Mouse (Mus musculus): ENCODE data around the gene Ulk4.

Ulk4 gene

DNA sequence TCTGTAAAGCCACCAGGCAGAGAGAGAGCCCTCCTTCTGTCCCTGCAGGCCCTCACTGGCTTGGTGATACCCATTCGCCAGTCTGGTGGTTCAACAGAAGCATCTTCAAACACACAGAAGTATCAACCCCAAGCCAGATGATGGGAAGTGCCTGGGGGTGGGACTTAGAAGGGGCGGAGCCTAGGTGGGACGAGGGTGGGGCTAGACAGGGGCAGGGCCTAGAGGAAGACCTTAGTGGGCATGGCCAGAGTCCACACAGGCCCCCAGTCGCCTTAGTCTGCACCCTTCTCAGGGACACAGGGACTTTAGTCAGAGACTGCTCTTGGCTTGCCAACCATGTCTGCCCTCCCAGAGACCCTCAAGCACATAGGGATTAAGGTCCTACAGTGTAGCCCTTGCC lies 265.5 kb downstream of the Ulk4 start:
- Histone ChIP-seq H3K36me3 (ENCODE audit: control insufficient read depth, insufficient read depth, low read length, poor library complexity, severe bottlenecking) (no peaks in the 10 kb centered on the region), H3K27me3 (ENCODE audit: control insufficient read depth, insufficient read depth, low read length, poor library complexity, severe bottlenecking) (no peaks in the 10 kb centered on the region; the same call in 1 of the 2 replicates)
- DNase-seq (ENCODE audit: low read depth, low spot score), result no peak

- Histone ChIP-seq H3K36me3 (ENCODE audit: control insufficient read depth, insufficient read depth, low read length, poor library complexity, severe bottlenecking) (no peaks in the 10 kb centered on the region), H3K27me3 (ENCODE audit: control insufficient read depth, insufficient read depth, low read length, poor library complexity, severe bottlenecking) (no peaks in the 10 kb centered on the region; the same call in 1 of the 2 replicates)
- no peak for DNase-seq (ENCODE audit: low read depth, low spot score)
Observed at GRCm38 (mm10) chr9:121010544-121010943, 266.5 kb downstream of the Ulk4 start.

DNA sequence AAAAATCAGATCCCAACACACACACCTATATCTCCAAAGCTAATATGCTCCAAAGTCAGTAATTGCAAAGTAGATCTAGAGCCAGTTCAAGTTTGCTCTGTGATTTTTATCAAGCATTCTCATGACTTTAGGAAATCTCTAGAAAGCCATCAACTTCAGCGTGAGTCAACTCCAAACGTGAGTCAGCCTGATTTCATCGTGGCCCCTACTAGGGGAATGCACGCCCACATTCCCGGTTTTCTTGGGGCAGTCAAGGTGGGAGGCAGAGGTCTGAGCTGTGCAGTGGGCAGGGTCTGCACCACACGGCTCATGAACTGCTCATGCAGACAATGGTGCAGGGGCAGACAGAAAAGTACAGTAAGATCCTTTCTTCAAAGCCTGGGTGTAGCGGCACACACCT lies 271.0 kb downstream of the Ulk4 start:
- DNase-seq (ENCODE audit: low read depth, low spot score), result no peak
- H3K27me3 ChIP-seq (ENCODE audit: control insufficient read depth, insufficient read depth, low read length, poor library complexity, severe bottlenecking), result no peaks in the 10 kb centered on the region; the same call in 1 of the 2 replicates
- H3K36me3 ChIP-seq (ENCODE audit: control insufficient read depth, insufficient read depth, low read length, poor library complexity, severe bottlenecking), result no peaks in the 10 kb centered on the region

GRCm38 (mm10) chr9:121001681-121002540 lies 275.1 kb downstream of the Ulk4 start:
- DNase-seq (ENCODE audit: low read depth, low spot score), result no peak
- Histone ChIP-seq H3K27me3 (ENCODE audit: control insufficient read depth, insufficient read depth, low read length, poor library complexity, severe bottlenecking) (no peaks in the 10 kb centered on the region), H3K36me3 (ENCODE audit: control insufficient read depth, insufficient read depth, low read length, poor library complexity, severe bottlenecking) (no peaks in the 10 kb centered on the region)

GRCm38 (mm10) chr9:121000641-121001320 lies 276.2 kb downstream of the Ulk4 start:
- no peak for DNase-seq (ENCODE audit: low read depth, low spot score)
- no peaks in the 10 kb centered on the region for H3K27me3 ChIP-seq (ENCODE audit: control insufficient read depth, insufficient read depth, low read length, poor library complexity, severe bottlenecking)
- no peaks in the 10 kb centered on the region for H3K36me3 ChIP-seq (ENCODE audit: control insufficient read depth, insufficient read depth, low read length, poor library complexity, severe bottlenecking)

GRCm38 (mm10) chr9:120998696-120999095 lies 278.3 kb downstream of the Ulk4 start:
- Histone ChIP-seq H3K27me3 (ENCODE audit: control insufficient read depth, insufficient read depth, low read length, poor library complexity, severe bottlenecking) (no peaks in the 10 kb centered on the region), H3K36me3 (ENCODE audit: control insufficient read depth, insufficient read depth, low read length, poor library complexity, severe bottlenecking) (no peaks in the 10 kb centered on the region)
- DNase-seq (ENCODE audit: low read depth, low spot score), result no peak

GRCm38 (mm10) chr9:120994223-120995155 lies 282.5 kb downstream of the Ulk4 start:
- no peaks in the 10 kb centered on the region for H3K36me3 ChIP-seq (ENCODE audit: control insufficient read depth, insufficient read depth, low read length, poor library complexity, severe bottlenecking)
- H3K27me3 ChIP-seq (ENCODE audit: control insufficient read depth, insufficient read depth, low read length, poor library complexity, severe bottlenecking), result no peaks in the 10 kb centered on the region
- no peak for DNase-seq (ENCODE audit: low read depth, low spot score)

DNA sequence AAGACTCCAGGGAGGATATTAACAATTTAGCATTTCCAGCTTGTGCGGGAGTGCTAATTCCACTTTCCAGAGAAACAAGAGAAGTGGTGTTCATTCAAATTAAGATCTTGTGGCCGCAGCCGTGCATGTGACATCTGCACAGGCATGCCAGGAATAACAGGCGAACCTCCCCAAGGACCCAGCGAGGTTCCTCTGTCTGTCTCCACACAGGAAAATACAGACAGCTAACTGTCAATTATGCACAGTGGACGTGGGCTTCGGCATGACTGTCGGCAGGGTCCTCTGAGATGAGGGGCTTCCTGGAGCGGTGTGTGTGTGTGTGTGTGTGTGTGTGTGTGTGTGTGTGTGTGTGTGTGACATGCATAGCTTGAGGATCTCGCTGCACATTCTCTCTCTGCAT lies 284.0 kb downstream of the Ulk4 start:
- DNase-seq (ENCODE audit: low read depth, low spot score), result no peak
- H3K36me3 ChIP-seq (ENCODE audit: control insufficient read depth, insufficient read depth, low read length, poor library complexity, severe bottlenecking), result no peaks in the 10 kb centered on the region
- H3K27me3 ChIP-seq (ENCODE audit: control insufficient read depth, insufficient read depth, low read length, poor library complexity, severe bottlenecking), result no peaks in the 10 kb centered on the region

DNA sequence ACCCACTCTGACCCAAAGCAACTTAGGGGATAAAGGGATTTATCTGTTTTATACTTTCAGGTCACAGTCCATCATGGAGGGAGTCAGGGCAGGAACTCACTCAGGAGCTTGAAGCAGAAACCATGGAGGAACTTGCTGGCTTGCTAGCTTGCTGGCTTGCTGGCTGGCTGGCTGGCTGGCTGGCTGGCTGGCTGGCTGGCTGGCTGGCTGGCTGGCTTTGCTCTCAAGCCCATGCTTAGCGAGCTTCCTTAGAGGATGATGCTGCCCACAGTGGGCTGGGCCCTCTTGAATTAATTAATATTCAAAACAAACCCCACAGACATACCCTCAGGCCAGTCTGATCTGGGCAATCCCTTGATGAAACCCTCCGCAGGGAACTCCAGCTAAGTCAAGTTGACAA lies 285.2 kb downstream of the Ulk4 start:
- no peak for DNase-seq (ENCODE audit: low read depth, low spot score)
- Histone ChIP-seq H3K36me3 (ENCODE audit: control insufficient read depth, insufficient read depth, low read length, poor library complexity, severe bottlenecking) (no peaks in the 10 kb centered on the region), H3K27me3 (ENCODE audit: control insufficient read depth, insufficient read depth, low read length, poor library complexity, severe bottlenecking) (no peaks in the 10 kb centered on the region)

DNA sequence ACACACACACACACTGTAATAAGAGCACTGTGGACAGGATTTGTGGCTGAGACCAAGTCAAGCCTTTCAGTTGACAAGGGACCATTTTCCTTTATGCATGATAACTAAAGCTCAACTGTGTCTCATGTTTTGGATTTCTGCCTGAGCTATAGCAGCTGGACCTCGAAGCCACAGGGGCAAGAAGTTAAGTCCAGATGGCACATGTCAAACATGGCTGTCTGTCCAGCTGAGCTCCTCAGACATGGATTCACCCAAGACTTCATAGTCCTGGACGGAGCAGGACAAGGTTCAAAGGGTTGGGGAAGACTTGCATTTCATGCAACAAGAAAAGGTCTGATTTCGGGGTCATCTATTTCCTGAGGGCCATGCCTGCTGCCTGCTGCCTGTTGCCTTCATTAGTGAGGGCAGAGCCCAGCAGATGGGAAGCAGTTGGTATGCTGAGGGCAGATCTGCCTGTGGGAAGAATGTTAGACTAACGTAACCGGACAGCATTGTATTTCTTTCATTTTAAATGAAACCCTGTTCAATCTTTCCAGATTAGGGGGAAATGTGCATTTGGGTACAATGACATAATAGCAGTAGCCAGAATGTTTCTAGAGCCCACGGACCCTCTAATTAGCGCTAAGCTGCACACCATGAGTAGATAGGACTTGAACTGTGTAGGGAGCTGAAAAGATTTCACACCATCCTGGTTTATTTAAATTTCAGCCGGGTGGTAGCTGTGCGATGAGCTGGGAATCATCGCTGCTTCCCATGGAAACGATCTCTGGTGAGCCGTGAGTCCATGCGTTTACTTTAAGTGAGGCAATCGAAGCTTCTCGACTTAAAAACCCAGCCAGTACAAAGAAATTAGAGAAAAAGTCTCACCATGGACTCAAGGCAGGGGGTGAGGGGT lies 286.9 kb downstream of the Ulk4 start:
- no peak for DNase-seq (ENCODE audit: low read depth, low spot score)

DNA sequence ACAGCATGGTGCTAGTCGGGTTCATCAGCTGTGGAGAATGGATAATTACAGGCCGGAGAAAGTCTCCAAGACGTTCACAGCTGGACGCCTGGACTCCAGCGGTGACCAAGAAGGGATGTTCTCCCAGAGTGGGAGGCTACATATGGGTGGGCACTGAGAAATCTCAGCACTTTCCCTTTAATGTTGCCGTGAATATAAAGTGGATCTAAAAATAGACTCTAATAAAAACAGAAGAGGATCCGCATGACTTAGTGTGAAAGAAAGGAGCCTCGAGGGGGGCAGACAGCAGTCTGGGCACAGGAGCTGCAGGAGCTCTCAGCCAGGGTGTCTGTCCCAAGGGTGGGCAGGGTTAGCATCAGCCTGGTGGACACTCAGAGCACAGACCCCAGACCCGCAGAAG lies 288.9 kb downstream of the Ulk4 start:
- Histone ChIP-seq H3K27me3 (ENCODE audit: control insufficient read depth, insufficient read depth, low read length, poor library complexity, severe bottlenecking) (no peaks in the 10 kb centered on the region), H3K36me3 (ENCODE audit: control insufficient read depth, insufficient read depth, low read length, poor library complexity, severe bottlenecking) (no peaks in the 10 kb centered on the region)
- DNase-seq (ENCODE audit: low read depth, low spot score), result no peak

More for the DNA sequence above, 286.9 kb downstream of the Ulk4 start:
- H3K27me3 ChIP-seq (ENCODE audit: control insufficient read depth, insufficient read depth, low read length, poor library complexity, severe bottlenecking), result no peaks in the 10 kb centered on the region
- no peaks in the 10 kb centered on the region for H3K36me3 ChIP-seq (ENCODE audit: control insufficient read depth, insufficient read depth, low read length, poor library complexity, severe bottlenecking)

GRCm38 (mm10) chr9:120986994-120987393 lies 290.0 kb downstream of the Ulk4 start:
- no peak for DNase-seq (ENCODE audit: low read depth, low spot score)
- no peaks in the 10 kb centered on the region for H3K36me3 ChIP-seq (ENCODE audit: control insufficient read depth, insufficient read depth, low read length, poor library complexity, severe bottlenecking)
- H3K27me3 ChIP-seq (ENCODE audit: control insufficient read depth, insufficient read depth, low read length, poor library complexity, severe bottlenecking), result no peaks in the 10 kb centered on the region

GRCm38 (mm10) chr9:120986255-120986654 lies 290.7 kb downstream of the Ulk4 start:
- Histone ChIP-seq H3K36me3 (ENCODE audit: control insufficient read depth, insufficient read depth, low read length, poor library complexity, severe bottlenecking) (no peaks in the 10 kb centered on the region), H3K27me3 (ENCODE audit: control insufficient read depth, insufficient read depth, low read length, poor library complexity, severe bottlenecking) (no peaks in the 10 kb centered on the region)
- no peak for DNase-seq (ENCODE audit: low read depth, low spot score)

DNA sequence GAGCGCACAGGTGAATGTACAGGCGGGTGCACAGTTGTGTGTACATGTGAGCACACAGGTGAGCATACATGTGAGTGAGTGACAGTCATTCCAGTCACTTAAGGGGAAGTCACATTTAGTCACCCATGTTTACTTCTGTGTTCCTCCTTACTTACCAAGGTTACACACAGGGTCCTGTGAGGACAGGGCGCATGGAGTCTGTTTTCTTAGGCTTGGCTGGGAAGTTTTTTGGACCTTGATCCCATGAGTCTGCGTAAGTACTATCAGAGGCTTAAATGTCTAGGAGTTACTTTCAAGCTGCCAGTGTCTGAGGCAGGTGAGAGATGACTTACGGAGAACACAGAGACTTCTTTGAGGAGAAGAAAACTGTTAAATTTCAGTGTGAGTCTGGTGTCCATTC lies 291.5 kb downstream of the Ulk4 start:
- Histone ChIP-seq H3K27me3 (ENCODE audit: control insufficient read depth, insufficient read depth, low read length, poor library complexity, severe bottlenecking) (no peaks in the 10 kb centered on the region), H3K36me3 (ENCODE audit: control insufficient read depth, insufficient read depth, low read length, poor library complexity, severe bottlenecking) (no peaks in the 10 kb centered on the region)
- no peak for DNase-seq (ENCODE audit: low read depth, low spot score)

All from splenic B cell, adult 2 months (primary cell).